In the genomic region with DNA sequence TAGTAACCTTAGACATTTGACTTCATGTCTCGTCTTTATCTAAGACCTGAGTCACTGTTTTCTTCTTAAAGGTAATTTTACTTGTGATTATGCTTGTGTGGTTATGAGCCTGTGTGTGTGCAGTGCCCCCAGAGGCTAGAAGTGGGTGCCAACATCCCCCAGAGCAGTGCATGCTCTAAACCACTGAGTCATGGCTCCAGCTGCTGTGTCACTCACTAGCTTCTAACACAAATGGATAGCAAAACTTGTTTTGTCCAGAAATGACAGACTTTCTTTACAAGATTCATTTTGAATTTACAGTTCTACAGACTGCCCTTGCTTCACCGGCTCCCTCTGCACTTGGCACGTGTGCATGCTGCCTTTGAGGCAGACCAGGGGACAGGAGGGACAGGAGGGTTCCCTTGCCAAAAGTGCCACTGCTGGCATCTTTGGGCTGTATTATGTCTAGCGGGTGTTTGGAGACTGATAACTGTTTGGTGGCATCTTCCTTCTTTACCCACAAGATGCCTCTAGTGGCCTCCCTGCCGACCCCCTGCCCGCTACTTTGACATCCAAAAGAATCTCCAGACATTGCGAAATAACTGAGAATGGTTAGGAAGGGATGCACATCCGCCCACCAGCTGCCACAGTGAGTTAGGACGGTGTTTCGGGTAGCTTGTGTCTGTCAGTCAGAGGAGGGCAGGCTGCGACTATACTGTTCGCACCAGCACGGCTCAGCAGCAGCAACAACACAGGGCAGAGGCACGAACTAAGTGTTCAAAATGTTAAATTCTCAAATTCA, we compare ENCODE assay signal across 11 mouse cellular contexts.
A peak's percentile ranks its signal among the peaks of the same experiment; 100 is the strongest.
DNase-seq lines count a peak whose midpoint lies in the region; ATAC-seq and TF ChIP-seq lines count a peak whose summit lies in the region.
"Had no signal": no experiment of that assay in that cellular context is flagged by ENCODE, and none has a peak within 500 bp of the region (broad histone marks: within the 10 kb centered on the region; RNA-seq: fewer than 3 reads in every experiment).

No protein-coding gene starts in this region.

- H3K4me2 ChIP-seq in embryonic facial prominence, embryonic 13.5 days, result no peak overlapping the region
- H3K4me2 ChIP-seq: embryonic facial prominence, embryonic 12.5 days; heart, embryonic 11.5 days; lung, embryonic 15.5 days; neural tube, embryonic 12.5 days had no signal

- no peak; the same call in none of the 2 replicates for TF ChIP-seq CTCF in left cerebral cortex, adult 2 months (IDR thresholded peaks at IDR 0.05)

- no peak for ATAC-seq in embryonic facial prominence, embryonic 13.5 days (ENCODE audit: insufficient number of reproducible peaks, insufficient read depth, low FRiP score, low TSS enrichment, low read depth)

- H3K27me3 ChIP-seq in embryonic facial prominence, embryonic 13.5 days, result peaks cover 19% of the 10 kb centered on the region
- peaks cover 55% of the 10 kb centered on the region for H3K27me3 ChIP-seq in limb, embryonic 10.5 days (ENCODE audit: low read depth, poor library complexity, severe bottlenecking)

- H3K27ac ChIP-seq in embryonic facial prominence, embryonic 13.5 days, result peak overlapping the region; percentile 52; the same call in 1 of the 2 replicates
- peak overlapping the region; percentile 82 for H3K27ac ChIP-seq in limb, embryonic 10.5 days
- H3K27ac ChIP-seq in left cerebral cortex, adult 2 months, result no peak overlapping the region
- H3K27ac ChIP-seq: lung, embryonic 15.5 days; neural tube, embryonic 12.5 days had no signal

- H3K36me3 ChIP-seq in embryonic facial prominence, embryonic 13.5 days, result peaks cover 21% of the 10 kb centered on the region
- no peaks in the 10 kb centered on the region for H3K36me3 ChIP-seq in limb, embryonic 10.5 days
- H3K36me3 ChIP-seq: lung, embryonic 15.5 days; neural tube, embryonic 12.5 days had no signal

- 53% methylated on average over 14 of the region's 14 CpGs for WGBS in embryonic facial prominence, embryonic 13.5 days
- WGBS in limb, embryonic 10.5 days, result 59% methylated on average over 14 of the region's 14 CpGs

- no peak overlapping the region for H3K9ac ChIP-seq in embryonic facial prominence, embryonic 13.5 days
- H3K9ac ChIP-seq: embryonic facial prominence, embryonic 12.5 days; lung, embryonic 15.5 days; neural tube, embryonic 12.5 days had no signal

- no peak overlapping the region for H3K4me3 ChIP-seq in embryonic facial prominence, embryonic 13.5 days
- 0 out of 2 replicates have a peak overlapping the region, but pooled peaks have one; percentile 13 for H3K4me3 ChIP-seq in limb, embryonic 10.5 days
- no peak overlapping the region for H3K4me3 ChIP-seq in left cerebral cortex, adult 2 months
- H3K4me3 ChIP-seq: embryonic facial prominence, embryonic 12.5 days; lung, embryonic 15.5 days; neural tube, embryonic 12.5 days had no signal

- H3K4me1 ChIP-seq in embryonic facial prominence, embryonic 13.5 days, result peaks cover 50% of the 10 kb centered on the region
- peaks cover 62% of the 10 kb centered on the region for H3K4me1 ChIP-seq in limb, embryonic 10.5 days

- DNase-seq in right cerebral cortex, adult 18-20 months, result peak; percentile 14
- no peak for DNase-seq in right cerebral cortex, postnatal 25 days
- DNase-seq in limb, embryonic 10.5 days (ENCODE audit: low spot score), result no peak
- no peak for DNase-seq in adrenal gland, postnatal 14 days
- DNase-seq in left cerebral cortex, adult 2 months (ENCODE audit: extremely low spot score in 1 of 2, low spot score in 2 of 2), result no peak
- DNase-seq in right cerebral cortex, postnatal 10 days (ENCODE audit: low spot score in 2 of 2), result no peak

- H3K9me3 ChIP-seq in embryonic facial prominence, embryonic 13.5 days, result no peaks in the 10 kb centered on the region
- H3K9me3 ChIP-seq in limb, embryonic 10.5 days (replicated peaks), result no peaks in the 10 kb centered on the region
- H3K9me3 ChIP-seq: embryonic facial prominence, embryonic 12.5 days; lung, embryonic 15.5 days; neural tube, embryonic 12.5 days had no signal

- intact Hi-C loops in left cerebral cortex, adult 2 months (cut with DNase I), result no loop called here
